Mouse (Mus musculus) kidney, adult 2 months (tissue): ENCODE measurements around the gene Fam241b. TPM values are rescaled to one million over a fixed set of nuclear protein-coding genes. Genes with fewer than 3 reads are reported as not detected.
A peak's percentile ranks its signal among the peaks of the same experiment; 100 is the strongest.

Experiments used
- DNase-seq: peaks from one replicate; pipeline ENCODE4 v3.0.0; 2021
- H3K27ac ChIP-seq: fragments of 200-500 bp; 2 replicates; pipeline ENCODE4 v1.5.1; 2012; ENCODE audit warnings: low read depth, low read length, control low read depth, inconsistent platforms; ENCODE audit not compliant: insufficient read depth
- H3K27me3 ChIP-seq: fragments of 200-500 bp; replicated peaks from 2 replicates; pipeline ENCODE4 v1.6.1; 2012; ENCODE audit warnings: mild to moderate bottlenecking, moderate library complexity, low read length, inconsistent platforms; ENCODE audit not compliant: control insufficient read depth, insufficient read depth
- H3K36me3 ChIP-seq: fragments of 200-500 bp; 2 replicates; pipeline ENCODE4 v1.6.1; 2012; ENCODE audit warnings: mild to moderate bottlenecking, moderate library complexity, low read length, inconsistent platforms; ENCODE audit not compliant: control insufficient read depth, insufficient read depth
- H3K4me1 ChIP-seq: fragments of 200-500 bp; 2 replicates; pipeline ENCODE4 v1.6.1; 2011; ENCODE audit warnings: low read length; ENCODE audit not compliant: control insufficient read depth, insufficient read depth
- H3K4me3 ChIP-seq: fragments of 200-500 bp; 2 replicates; pipeline ENCODE4 v1.5.1; 2011; ENCODE audit warnings: mild to moderate bottlenecking, low read depth, low read length, control low read depth; ENCODE audit not compliant: insufficient read depth
- CTCF ChIP-seq: fragments of 200-500 bp; conservative IDR thresholded peaks from 2 replicates; pipeline ENCODE4 v1.5.1; 2011; ENCODE audit warnings: low read depth, mild to moderate bottlenecking, control low read depth, low read length, moderate library complexity, mixed read lengths; ENCODE audit not compliant: insufficient read depth, insufficient read length
- POLR2A ChIP-seq: fragments of 200-500 bp; IDR thresholded peaks from one replicate; pipeline ENCODE4 v1.6.1; 2011; ENCODE audit warnings: low read depth, low read length, control low read depth
- WGBS: fragments of 180-500 bp; shearing (Covaris S2); methylation state at CpG from one replicate; pipeline ENCODE4 v1.1.7; 2018; 5-methylcytosine and 5-hydroxymethylcytosine counted together
- polyA plus RNA-seq: library from polyadenylated mRNA; depleted of rRNA; stranded (reverse); fragments of >200 nt; gene quantifications from 2 replicates; pipeline ENCODE4 v1.2.3, GENCODE M21; 2012; rRNA removed

Fam241b gene
- polyA plus RNA-seq: 9.6 and 10.3 TPM in 2 replicates

DNA sequence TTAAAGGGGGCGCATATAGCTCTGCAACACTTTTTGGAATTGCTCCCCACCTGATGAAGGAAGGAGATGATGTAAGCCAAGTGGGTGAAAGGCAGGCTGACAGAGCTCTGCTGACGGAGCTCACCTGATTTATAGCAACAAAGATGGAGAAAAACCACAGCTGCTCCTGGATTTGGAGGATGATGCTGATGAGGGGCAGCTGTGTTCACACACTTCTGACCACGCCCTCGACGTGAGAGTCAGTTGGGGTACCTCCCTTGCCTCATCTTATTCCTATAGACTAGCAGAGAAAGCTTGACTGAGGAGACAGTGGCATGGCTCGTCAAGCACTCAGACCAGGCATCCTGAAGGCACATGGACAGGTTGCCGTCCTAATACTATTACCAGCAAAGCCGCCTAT lies at the start of gene Fam241b:
Fam241b (minus strand) TSS at position 101 of the 400 bp plus-strand sequence.
- no peak for TF ChIP-seq CTCF
- no peak for TF ChIP-seq POLR2A
- Histone ChIP-seq H3K36me3 (no peaks in the 10 kb centered on the region), H3K4me1 (no peaks in the 10 kb centered on the region), H3K27me3 (no peaks in the 10 kb centered on the region), H3K27ac (no peak within 1 kb of the TSS), H3K4me3 (no peak within 1 kb of the TSS)
- no peak for DNase-seq
- 51% methylated on average over 8 of the region's 8 CpGs for WGBS

DNA sequence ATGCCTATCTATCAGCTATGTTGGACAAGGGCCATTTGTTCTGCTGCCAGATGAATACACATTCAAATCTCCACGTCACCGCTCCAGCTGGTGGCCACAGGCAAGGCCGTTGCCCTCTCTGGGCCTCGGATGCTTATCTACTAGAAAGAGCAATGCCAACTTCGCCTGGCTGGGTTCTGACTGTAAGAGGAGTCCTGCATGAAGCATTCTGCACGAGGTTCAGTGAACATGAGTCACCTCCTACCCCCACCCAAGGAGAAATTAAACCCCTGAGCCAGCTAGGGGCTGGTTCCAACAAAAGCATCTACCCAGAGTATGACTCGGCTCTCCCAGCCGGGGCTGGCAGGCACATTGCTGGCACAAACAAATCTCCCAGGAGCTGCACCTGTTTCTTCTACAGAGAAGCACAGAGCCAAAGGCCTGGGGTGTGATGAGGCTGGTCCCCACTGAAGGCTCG lies 49.0 kb upstream of the Fam241b start:
- peak; percentile 34 for DNase-seq
- 51% methylated on average over 9 of the region's 9 CpGs for WGBS
- H3K4me1 ChIP-seq: peaks cover 4% of the 10 kb centered on the region; the same call in 1 of the 2 replicates
- peak overlapping the region; percentile 47 for H3K27ac ChIP-seq
- H3K36me3 ChIP-seq: no peaks in the 10 kb centered on the region
- H3K4me3 ChIP-seq: no peak overlapping the region
- no peaks in the 10 kb centered on the region for H3K27me3 ChIP-seq
- no peak for TF ChIP-seq POLR2A
- no peak for TF ChIP-seq CTCF

- Histone ChIP-seq H3K4me3 (no peak overlapping the region), H3K27me3 (no peaks in the 10 kb centered on the region), H3K27ac (no peak overlapping the region), H3K36me3 (no peaks in the 10 kb centered on the region), H3K4me1 (peaks cover 4% of the 10 kb centered on the region; the same call in 1 of the 2 replicates)
- DNase-seq: no peak
- TF ChIP-seq CTCF (no peak), POLR2A (no peak)
- WGBS: 94% methylated on average over 7 of the region's 7 CpGs
Observed at GRCm38 (mm10) chr10:62190821-62191220, 47.1 kb upstream of the Fam241b start.

GRCm38 (mm10) chr10:62189910-62190309 lies 46.2 kb upstream of the Fam241b start:
- no peak overlapping the region for H3K27ac ChIP-seq
- WGBS: 64% methylated on average over 4 of the region's 4 CpGs
- H3K27me3 ChIP-seq: no peaks in the 10 kb centered on the region
- H3K4me1 ChIP-seq: peaks cover 2% of the 10 kb centered on the region; the same call in 1 of the 2 replicates
- DNase-seq: peak; percentile 57
- H3K36me3 ChIP-seq: no peaks in the 10 kb centered on the region
- TF ChIP-seq CTCF (no peak), POLR2A (no peak)
- H3K4me3 ChIP-seq: no peak overlapping the region

GRCm38 (mm10) chr10:62189303-62189702 lies 45.6 kb upstream of the Fam241b start:
- 0 out of 2 replicates have a peak overlapping the region, but pooled peaks have one; percentile 20 for H3K27ac ChIP-seq
- H3K36me3 ChIP-seq: no peaks in the 10 kb centered on the region
- no peaks in the 10 kb centered on the region for H3K4me1 ChIP-seq
- TF ChIP-seq CTCF (no peak), POLR2A (no peak)
- DNase-seq: peak; percentile 35
- H3K4me3 ChIP-seq: no peak overlapping the region
- WGBS: 46% methylated on average over 3 of the region's 3 CpGs
- H3K27me3 ChIP-seq: no peaks in the 10 kb centered on the region

DNA sequence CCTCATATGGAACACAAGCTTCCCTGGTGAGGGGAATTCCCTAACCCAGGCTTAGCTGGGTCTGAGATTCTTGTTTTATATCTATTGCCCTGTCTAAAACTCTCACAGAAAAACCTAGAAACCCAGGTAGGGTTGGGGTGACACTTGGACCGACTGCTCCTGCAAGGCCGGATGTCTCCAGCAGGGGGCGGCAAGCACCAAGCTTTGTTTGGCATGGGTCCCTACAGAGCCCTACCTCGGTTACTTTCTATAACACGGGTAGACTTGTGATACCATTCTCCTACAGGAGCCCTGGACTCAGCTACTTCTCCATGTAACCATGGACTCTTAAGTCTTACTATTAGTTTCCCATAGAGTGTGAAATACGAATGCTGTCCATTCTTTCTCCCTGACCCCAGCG lies 43.2 kb upstream of the Fam241b start:
- H3K36me3 ChIP-seq: no peaks in the 10 kb centered on the region
- DNase-seq: peak; percentile 83
- H3K4me3 ChIP-seq: no peak overlapping the region
- TF ChIP-seq CTCF (peak; percentile 88), POLR2A (no peak)
- no peak overlapping the region for H3K27ac ChIP-seq
- WGBS: 24% methylated on average over 7 of the region's 7 CpGs
- no peaks in the 10 kb centered on the region for H3K4me1 ChIP-seq
- no peaks in the 10 kb centered on the region for H3K27me3 ChIP-seq

- under 1% methylated on average over 10 of the region's 10 CpGs for WGBS
- no peak overlapping the region for H3K4me3 ChIP-seq
- TF ChIP-seq POLR2A (no peak), CTCF (peak; percentile 100; the same call in 1 of the 2 replicates)
- no peaks in the 10 kb centered on the region for H3K4me1 ChIP-seq
- no peaks in the 10 kb centered on the region for H3K27me3 ChIP-seq
- DNase-seq: peak; percentile 96
- no peaks in the 10 kb centered on the region for H3K36me3 ChIP-seq
- no peak overlapping the region for H3K27ac ChIP-seq
Observed at GRCm38 (mm10) chr10:62183053-62183452, 39.3 kb upstream of the Fam241b start.
